Mouse (Mus musculus) thymus, postnatal 36 days (tissue): ENCODE results near the gene Tmem97.
"Not testable (repeated sequence)": the region's sequence is repeated elsewhere in the genome, so short reads cannot be mapped to it uniquely, and the experiment has no call there.

Source experiments
- DNase-seq, 2 experiments: peaks; one replicate each; pipeline ENCODE4 v3.0.0; 2022; ENCODE audit warnings: mixed read lengths in 2 of 2

Tmem97 gene

DNA sequence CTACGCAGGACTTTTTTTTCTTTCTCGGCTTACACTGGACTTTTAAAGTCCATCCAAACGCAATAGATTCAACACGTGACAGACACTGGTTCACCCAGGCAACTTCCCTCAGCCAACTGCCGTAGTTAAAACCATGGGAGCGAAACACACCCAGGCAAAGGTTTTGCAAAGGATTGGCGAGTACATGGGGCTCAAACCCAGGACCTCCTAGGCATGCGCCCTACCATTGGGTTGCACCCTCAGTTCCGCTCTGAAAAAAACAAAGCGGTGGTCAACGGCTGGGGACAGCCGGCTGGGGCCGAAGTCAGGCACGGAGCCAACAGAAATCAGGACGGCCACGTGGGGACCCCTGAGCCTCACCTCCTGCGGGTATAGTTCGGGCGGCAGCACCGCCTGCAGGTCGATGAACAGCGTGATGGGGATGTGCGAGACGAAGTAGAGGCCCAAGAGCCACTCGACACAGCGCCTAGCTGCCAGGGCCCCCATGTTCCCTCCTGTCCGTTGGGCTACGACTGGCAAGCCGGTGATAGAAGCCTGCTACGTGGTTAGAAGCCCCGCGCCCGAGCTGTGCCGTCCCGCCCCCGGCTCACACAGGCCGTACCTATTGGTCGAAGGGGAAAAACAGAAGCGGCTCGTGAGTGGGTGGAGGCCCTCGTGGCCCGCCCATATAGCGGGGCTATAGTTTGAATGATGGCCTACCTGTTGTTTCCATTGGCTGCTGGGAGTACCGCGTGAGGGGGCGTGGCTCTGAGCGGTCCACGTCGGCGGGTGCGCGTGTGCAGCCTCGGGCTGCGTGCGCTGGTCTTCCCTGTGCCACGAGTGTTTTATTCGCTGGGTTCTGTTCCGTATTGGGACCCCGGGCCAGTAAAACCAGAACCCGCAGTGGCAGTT, at the start of gene Tmem97:
Gene Tmem97 (minus strand): TSS at position 610 of the 891 bp plus-strand sequence.
- DNase-seq: peak; percentile 92 to 96

DNA sequence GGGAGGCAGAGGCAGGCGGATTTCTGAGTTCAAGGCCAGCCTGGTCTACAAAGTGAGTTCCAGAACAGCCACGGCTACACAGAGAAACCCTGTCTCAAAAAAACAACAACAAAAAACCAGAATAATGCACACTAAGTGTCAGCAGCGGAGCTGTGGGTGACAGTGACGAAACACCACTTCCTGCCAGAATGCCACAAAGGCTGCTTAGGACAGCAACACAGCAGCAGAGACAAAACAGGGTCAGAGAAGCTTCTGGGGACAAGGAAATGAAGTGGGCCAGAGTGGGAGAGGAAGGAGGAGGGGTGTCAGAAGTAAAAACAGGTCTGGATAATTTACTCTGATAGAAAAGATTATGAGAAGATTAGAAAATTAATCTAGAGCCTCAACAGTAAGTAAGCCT, 49.5 kb upstream of the Tmem97 start:
- peak; percentile 55 to 71 for DNase-seq

DNA sequence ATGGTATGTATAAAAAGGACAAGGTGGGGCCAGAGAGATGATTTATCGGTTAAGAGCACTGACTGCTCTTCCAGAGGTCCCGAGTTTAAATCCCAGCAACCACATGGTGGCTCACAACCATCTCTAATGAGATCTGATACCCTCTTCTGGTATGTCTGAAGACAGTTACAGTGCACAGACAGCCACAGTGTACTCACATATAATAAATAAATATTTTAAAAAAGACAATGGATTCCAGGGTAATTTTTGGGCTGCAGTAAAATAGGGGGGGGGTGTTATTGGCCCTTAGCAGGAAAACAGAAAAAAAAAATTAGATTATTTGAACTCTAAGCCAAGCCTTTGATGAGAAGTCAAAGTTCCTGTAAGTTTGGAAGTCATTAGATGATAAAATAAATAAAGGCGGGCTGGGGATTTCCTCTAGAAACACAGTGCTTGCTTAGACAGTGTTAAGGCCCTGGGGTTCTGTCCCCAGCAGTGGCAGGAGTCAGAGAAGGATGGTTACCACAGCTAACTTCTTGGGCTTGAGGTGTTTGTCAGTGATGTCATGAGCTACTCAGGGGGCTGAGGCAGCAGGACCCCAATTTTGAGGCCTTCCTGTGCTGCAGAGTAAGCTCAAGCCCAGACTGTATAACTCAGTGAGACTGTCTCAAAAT, 48.3 kb upstream of the Tmem97 start:
- DNase-seq: no peak

DNA sequence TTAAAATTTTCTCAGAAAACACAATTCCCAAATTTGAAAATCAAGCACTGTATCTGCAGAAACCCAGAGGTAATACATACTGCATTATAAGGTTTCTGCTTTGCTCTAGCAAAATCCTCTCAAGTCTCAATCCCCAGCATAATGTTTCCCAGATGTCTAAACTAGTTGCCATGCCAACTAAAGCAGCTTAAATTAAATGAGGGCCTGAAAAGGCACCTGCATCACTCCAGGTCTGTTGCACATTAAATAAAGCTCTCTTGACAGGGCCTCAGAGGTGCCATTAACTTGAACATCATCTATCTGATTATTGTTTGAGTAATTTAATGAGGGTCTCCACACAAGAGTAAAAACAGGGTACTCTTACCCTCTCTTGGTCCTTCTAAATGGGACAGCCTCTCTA, 46.2 kb upstream of the Tmem97 start:
- DNase-seq: no peak

DNA sequence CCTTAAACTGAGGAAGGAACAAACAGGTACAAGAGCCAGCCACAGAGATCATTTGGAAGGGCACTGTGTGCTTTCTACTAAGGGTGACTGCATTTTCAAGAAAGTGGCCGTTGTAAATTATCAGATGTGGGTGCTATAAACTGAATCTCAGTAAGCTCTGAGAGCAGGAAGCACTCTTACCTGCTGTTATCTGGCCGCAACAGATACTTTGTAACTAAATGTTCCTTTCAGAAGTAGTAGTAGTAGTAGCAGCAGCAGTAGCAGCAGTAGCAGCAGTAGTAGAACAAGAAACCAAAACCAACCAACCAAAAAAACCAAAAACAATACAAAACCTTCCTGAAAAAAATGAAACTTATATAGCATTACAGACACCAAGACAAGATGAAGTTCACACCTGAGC, 45.2 kb upstream of the Tmem97 start:
- DNase-seq: no peak

DNA sequence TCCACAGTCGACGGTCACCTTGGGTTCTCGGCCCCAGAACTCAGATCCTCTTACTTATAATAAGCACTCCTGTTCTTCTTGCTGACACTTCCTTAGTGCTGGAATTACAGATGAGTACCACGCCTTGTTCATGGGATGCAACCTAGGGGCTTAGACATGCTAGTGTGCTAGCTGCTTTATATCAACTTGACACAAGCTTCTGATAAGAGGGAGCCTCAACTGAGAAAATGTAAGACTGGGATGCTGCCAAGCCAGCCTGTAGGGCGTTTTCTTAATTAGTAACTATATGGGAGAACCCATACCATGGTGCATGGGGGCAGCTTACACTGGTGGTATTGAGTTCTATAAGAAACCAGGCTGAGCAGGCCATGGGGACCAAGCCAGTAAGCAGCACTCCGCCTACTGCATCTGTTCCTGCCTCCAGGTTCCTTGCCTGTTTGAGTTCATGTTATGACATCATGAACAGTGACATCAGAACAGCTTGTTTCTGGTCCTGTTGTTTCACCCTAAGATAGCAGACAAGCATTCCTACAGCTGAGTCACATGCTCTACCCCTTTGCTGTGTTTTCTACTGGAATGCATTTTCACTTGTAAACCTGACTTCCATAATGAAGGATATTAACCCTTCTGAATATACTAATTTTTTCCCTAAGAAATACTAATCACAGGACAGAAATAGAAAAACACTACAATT, 43.8 kb upstream of the Tmem97 start:
- DNase-seq: no peak

DNA sequence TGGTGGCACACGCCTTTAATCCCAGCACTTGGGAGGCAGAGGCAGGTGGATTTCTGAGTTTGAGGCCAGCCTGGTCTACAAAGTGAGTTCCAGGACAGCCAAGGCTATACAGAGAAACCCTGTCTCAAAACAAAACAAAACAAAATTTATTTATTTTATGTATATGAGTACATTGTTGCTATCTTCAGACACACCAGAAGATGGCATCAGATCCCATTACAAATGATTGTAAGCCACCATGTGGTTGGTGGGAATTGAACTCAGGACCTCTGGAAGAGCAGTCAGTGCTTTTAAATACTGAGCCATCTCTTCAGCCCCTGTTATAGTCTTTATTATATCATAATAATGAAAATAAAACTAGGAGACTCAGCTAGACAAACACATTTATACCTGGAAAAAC, 37.1 kb upstream of the Tmem97 start:
- not testable (repeated sequence) for DNase-seq

DNA sequence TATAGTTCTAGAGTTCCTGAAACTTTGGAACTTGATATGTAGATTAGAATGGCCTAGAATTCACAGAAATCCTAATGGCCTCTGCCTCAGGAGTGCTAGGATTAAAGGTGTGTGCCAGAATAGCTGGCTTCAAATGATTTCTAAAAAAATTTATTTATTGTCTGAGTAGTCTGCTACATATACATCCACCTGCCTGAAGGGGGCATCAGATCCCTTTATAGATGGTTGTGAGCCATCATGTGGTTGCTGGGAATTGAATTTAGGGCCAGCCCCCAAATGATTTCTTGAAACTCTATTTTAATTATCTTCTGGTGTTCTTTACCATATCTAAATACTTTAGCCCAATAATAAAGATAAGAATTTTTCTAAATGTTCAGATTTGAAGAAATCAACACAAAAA, 35.5 kb upstream of the Tmem97 start:
- DNase-seq: no peak

DNA sequence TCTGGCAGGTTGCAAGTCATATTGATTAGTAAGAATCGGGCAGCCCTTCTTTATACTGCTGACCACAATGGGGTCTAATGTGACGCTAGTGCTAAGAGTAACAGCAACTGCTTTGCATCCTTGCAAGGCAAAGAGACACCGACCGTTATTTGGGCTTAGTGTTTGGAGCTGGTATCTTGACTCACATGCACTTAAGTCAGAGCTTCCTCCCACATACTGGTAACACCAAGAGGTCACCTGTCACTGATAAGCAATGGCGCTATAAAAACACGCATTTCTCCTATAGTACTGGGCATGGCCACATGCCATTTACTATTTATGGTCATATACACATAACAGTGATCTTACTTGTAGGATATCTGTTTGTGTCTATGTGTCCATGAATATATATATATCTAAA, 32.3 kb upstream of the Tmem97 start:
- DNase-seq: no peak

DNA sequence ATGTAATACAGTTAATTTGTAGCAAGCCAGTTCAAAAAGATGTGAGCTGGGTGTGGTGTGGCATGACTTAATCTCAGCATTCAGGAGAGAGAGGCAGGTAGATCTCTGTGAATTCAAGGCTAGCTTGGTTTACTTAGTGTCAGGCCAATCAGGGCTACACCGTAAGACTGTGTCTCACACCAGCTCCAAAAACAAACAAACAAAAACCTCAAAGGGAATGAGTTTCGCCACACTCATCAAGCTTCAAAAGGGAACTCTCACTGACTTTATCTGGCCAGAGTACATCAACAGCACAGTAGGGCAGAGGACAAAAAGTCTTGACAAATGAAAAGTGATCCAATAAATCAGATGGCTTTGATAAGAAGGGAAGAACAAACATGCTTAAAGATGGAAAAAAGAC, 24.4 kb upstream of the Tmem97 start:
- no peak for DNase-seq

DNA sequence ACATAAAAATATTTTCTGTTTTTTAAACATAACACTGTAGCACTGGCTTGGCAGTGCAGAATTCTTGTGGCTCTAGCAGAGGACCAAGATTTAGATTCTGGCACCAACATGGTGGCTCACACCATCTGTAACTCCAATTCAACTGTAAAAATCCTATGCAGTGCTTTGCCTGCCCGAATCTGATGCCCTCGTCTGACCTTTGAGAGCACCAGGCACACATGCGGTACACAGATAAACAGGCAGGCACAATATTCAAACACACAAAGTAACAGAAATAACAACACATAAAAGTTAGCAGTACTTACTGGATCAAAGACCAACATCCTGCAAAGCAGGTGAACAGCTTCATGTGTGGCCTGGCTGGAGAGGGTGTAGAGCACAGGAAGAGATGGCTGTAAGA, 24.0 kb upstream of the Tmem97 start:
- DNase-seq: no peak

DNA sequence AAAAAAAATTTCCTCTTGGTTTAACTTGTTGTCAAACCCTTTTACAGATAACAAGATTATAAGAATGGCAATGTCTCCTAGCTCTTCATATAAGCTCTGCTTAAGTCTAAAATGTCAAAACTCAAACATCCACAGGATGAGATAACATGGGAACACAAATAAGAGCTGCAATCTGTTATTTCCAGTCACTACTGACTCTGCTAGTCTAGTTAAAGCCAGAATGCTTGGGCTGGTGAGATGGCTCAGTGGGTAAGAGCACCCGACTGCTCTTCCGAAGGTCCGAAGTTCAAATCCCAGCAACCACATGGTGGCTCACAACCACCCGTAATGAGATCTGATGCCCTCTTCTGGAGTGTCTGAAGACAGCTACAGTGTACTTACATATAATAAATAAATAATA, 23.5 kb upstream of the Tmem97 start:
- DNase-seq: not testable (repeated sequence)

DNA sequence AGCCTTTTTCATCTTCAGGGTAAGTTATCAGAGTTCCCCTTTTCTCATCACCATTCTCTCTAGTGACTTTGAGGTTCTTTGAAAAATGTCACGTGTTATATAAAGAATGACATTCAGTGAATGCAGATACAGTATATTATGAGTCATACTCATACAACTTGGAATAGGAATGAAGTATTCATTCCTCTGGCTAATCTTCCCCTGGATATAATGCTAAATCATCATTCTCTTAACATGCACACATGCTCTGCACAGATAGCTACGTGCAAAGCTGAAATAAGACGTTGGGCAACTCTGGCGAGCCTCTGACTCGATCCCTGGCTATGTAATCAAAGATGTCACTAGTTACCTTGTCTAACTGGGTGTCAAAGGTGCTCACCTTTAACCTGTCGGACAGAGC, 21.3 kb upstream of the Tmem97 start:
- no peak for DNase-seq

DNA sequence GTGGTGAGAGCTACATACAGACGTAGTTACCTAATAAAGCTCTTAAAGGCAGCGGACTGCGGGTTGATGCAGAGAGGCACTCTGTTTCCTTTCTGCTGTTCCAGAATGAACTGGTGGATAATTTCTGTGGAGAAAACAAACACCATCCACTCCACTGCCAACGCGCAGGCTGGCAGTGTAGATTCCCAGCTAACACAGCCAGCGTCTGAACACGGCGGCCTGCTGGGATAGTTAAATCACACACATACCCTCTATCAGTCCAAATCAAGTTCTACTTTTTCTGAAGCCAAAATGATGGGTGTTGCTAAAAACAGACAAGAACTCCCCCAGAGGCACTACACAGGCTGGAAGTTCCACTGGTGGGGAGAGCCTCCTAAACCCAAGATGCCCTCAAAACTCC, 20.9 kb upstream of the Tmem97 start:
- no peak for DNase-seq

DNA sequence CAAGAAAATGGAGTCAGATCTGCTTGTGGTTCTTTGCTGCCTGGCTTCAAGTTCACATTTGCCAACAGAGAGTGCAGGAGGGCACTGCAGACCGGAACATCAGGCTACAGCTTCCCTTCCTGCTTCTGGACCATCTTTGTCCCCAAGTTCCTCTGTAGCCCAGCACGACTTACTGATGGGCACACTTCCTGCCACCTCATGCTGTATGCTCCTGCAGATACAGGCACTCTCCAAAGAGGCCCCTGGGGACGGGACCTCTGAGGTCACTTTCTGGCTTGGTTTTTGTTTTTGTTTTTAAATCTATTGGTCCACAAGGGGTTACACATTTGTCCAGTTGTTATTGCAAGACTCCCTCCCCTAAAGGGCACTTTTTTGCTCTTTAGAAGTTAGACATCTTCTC, 19.2 kb upstream of the Tmem97 start:
- DNase-seq: no peak

DNA sequence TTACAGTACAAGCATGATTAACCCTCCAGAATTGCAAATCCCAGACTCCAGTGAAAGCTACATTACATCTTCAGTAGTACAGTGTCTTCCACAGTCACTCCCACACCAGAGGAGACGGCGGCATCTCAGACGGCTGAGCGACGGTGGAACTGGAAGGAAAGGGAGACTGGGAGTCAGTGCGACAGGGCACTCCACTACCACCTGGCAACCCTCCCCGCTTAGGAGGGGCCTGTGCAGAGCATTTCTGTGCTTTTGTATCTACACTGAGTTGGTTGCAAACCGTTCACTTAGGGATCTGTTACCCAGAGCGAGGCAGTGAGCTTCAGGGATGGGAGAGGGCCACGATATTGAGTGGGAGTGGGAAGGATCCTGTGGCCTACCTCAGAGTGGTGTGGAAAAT, 18.2 kb upstream of the Tmem97 start:
- DNase-seq: no peak

DNA sequence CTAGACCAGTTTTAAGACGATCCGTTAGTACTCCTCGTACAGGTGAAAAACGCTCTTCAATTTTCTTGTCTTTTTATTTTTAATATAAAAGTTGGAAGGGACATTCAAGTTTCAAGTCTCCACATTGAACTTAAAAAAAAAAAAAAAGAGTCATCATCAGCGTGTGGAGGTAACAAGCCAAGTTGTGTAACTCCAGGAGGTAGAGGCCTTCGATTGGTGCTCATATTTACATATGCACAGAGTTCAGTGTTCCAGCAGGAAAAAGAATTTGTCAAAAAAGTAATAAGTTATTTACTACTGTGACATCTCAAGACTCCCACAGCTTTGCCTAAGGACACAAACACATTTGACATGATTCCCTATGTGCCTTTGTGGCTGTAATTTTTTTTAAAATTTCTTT, 17.0 kb upstream of the Tmem97 start:
- no peak for DNase-seq

DNA sequence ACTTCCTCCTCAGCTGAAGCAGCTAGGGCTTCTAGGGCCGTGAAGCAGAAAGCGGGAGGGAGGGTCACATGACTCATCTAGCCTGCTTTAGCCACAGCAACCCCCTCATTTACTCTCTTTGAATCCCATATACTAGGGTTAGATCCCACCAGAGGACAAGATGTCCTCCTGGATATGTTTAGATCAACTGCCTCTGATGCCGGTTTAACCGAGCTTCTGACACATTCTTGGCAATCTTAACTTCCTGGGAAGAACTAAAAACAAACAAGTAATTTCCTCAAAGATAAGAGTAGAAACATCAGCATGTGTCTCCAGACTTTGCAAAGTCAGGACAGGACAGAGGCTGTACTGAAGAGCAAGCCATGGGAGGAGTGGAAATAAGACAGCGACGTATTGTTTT, 16.2 kb upstream of the Tmem97 start:
- DNase-seq: no peak

DNA sequence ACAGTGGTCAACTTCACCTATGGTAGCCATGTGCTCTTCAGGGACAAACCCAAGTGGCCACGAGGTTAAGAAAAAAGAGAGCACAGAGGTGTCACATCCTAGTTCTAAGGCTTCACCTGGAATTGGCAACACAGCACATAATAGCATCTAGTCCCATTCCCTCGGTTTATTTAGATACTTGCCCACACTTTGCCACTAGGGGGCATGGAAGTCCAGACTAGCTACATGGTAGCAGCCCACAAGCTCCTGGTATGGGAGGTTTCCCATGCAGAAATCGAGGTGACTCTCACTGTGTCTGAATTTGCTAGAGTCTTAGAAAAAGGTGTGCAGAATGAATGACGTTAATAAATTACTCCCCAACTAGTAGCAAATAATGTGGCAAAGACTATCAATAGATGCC, 9.9 kb upstream of the Tmem97 start:
- peak; percentile 47 to 48 for DNase-seq

DNA sequence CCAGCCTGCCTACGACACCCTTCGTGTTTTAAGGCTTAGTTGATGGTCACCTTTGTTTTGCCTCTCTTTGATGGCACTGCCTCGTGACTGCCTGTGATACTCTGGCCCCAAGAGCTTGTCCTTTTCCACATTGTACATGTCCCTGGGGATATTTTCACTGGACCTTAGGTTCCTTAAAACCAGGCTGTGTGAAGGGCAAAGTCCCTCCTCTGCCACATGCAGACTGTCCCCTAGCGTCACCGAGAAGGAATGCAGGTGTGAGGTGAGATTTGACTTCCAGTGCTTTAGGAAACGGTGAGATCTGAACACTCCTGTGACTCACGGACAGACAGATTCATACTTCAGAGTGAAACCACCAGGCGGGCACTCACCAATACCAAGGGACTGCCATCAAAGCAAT, 6.7 kb upstream of the Tmem97 start:
- DNase-seq: no peak

DNA sequence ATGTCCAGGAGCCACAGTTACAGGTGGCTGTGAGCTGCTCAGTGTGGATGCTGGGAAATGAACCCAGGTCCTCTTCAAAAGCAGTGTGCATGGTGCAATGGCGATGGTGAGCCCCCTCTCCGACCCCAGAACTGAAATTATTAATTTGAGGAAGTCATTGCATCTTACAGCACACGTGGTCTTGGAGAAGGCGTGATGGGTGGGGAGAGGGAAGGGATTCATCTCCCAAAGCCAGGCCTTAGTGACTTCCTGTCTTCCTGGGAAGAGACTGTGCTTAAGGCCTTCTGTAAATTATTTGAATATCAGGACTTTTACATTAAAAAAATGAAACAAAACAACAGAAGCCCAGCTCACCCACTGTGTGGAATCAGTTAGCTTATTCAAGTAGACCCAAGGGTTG, 5.5 kb upstream of the Tmem97 start:
- no peak for DNase-seq

DNA sequence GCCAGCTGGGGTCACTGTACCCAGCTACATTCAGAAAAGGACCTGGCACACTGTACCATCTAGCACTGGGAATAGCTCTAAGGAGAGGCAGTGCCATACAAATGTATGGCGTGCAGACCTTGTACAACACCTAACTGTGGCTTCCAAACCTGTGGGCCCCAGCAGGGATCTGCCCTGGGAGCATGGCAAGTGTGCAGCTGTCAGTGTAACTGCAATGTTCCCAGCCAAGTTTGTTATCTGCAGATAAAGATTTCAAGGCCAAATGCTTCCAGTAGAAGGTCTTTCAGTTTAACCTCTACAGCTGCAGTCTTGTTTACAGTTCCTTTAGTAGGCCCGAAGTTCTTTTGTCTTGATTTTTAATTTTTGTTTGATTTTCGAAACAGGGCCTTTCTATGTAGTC, 5.0 kb upstream of the Tmem97 start:
- DNase-seq: no peak

DNA sequence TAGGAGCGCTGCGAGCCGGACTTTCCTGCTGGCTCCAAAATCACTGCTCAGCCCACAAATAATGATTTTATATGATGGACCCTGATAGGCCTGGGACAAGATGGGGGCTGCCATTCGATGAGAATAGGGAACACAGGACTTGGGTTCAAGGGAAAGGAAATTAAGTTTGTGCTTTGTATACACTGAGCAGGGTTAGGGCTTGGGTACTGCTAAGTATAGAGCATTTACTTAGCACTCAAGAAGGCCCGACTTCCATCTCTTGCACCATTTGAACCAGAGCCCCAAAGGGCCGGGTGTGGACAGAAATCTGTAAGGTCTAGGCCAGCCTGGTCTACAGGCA, 452 bp upstream of the Tmem97 start:
- no peak for DNase-seq

DNA sequence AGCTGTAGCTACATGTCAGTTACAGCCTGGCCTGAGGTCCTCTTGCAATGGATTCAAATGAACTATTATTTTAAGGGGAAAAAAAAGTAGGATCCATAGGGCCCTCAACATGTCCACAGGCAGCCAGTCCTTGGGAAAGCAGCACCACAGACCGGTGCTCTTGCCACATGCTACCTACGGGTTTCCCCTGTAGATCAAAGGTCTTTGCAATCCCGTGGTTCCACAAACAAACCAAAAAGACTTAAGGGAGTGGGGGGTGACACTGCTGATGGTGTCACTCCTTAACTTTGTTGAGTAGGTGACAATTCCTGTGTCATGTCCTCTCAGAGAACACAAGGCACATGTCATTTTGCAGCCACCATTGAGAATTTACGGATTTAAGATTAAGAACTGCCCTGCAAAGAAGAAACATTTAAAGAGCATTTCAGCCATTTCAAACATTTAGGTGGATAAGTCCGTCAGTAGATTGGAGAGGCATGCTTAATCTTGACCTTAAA, 1.0 kb downstream of the Tmem97 start:
- DNase-seq: no peak
